Mouse (Mus musculus) Patski (cell line): Measurements from ENCODE around the gene Hist1h2ag. TPM values are rescaled to one million over a fixed set of nuclear protein-coding genes. Genes with fewer than 3 reads are reported as not detected.
A peak's percentile ranks its signal among the peaks of the same experiment; 100 is the strongest.
"Not testable (repeated sequence)": the region's sequence is repeated elsewhere in the genome, so short reads cannot be mapped to it uniquely, and the experiment has no call there.

Experiments used
- ATAC-seq: fragments of 100-300 bp; one replicate; pipeline ENCODE4 v1.8.0; 2021
- CTCF ChIA-PET: fragments of 350-600 bp; sonication (Branson Sonifier 250); formaldehyde crosslinking; loops from one replicate; lab custom pipeline; 2022; ENCODE audit warnings: inconsistent platforms; lab: Charles Lee
- POLR2A ChIA-PET: fragments of 350-600 bp; sonication (Branson Sonifier 250); formaldehyde crosslinking; loops from one replicate; lab custom pipeline; 2022; ENCODE audit warnings: antibody characterized with exemption, inconsistent platforms; lab: Charles Lee
- DNase-seq: peaks from one replicate; pipeline ENCODE4 v3.0.0-alpha.2; 2011; ENCODE audit warnings: low read depth, low spot score
- H3K27me3 ChIP-seq: fragments of 371-371 bp; one replicate; pipeline ENCODE4 v1.5.1; 2021
- CTCF ChIP-seq: fragments of 100-300 bp; IDR thresholded peaks from one replicate; pipeline ENCODE4 v1.5.1; 2021
- in situ Hi-C: fragments of 300-500 bp; cut with MboI; formaldehyde crosslinking; loops from 3 replicates; pipeline ENCODE4 v1.11.1; 2018; ENCODE audit warnings: low pct_unique_long_range_greater_than_20kb, mixed read lengths
- polyA plus RNA-seq: library from polyadenylated mRNA; unstranded; gene quantifications from one replicate; pipeline ENCODE4 v1.2.3, GENCODE M21; 2021

Hist1h2ag gene
- polyA plus RNA-seq, 1 experiment from 2014 or later: not detected

DNA sequence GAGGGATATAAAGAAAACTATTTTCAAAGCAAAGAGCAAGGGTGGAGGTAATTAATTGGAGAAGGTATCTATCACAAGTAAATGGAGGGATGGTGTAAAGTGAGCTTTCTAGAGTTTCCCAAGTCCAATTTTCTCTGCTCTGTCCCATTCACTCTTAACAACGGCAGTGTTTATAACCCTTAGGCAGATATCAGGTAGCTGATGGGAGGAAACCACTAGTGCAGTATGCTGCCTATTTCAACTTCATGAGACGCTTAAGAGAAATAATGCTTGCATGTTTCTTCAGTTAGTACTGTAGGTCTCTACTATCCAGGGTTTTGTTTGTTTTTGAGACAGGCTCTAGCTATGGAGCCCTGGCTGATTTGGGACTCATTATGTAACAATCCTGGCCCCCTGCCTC lies 5.3 kb downstream of the Hist1h2ag start:
- DNase-seq: no peak
- in situ Hi-C loops: loop anchor here (10.0 to 25.0 kb wide), 5 partner anchors 303 to 1707 kb away; partner anchors contain the start of genes Hist1h1t, Hist1h2bb, Hist1h3c and Hist1h4c
- ATAC-seq: no peak
- no peak for TF ChIP-seq CTCF
- POLR2A ChIA-PET: no interaction called here
- CTCF ChIA-PET: interaction anchor here (1.0 kb wide), 1 partner anchor 1387 kb away, joined by 3 read pairs; no protein-coding TSS in a partner anchor
- no peaks in the 10 kb centered on the region for H3K27me3 ChIP-seq

DNA sequence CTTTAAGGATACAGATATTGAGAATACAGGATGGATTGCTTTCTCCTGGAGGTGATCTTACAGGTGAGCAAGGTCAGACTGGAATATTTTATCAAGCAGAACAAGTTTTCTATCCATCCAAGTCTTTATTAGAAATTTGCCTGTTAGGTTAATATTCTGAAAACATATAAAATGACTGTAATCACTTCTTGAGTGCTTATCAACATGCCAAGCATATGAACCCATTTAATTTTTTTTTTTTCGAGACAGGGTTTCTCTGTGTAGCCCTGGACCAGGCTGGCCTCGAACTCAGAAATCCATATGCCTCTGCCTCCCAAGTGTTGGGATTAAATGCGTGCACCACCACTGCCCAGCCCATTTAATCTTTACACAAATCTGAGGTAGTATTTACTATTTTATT lies 5.8 kb downstream of the Hist1h2ag start:
- no peaks in the 10 kb centered on the region for H3K27me3 ChIP-seq
- DNase-seq (no peak), ATAC-seq (no peak)
- ChIA-PET POLR2A (no interaction called here), CTCF (interaction anchor here (1.0 kb wide), 1 partner anchor 1387 kb away, joined by 3 read pairs; no protein-coding TSS in a partner anchor)
- TF ChIP-seq CTCF: no peak
- in situ Hi-C loops: loop anchor here (10.0 to 25.0 kb wide), 5 partner anchors 302 to 1708 kb away; partner anchors contain the start of genes Hist1h1t, Hist1h2bb, Hist1h3c and Hist1h4c

- ChIA-PET POLR2A (no interaction called here), CTCF (interaction anchor here (0.9 kb wide), 1 partner anchor 1365 kb away, joined by 3 read pairs; no protein-coding TSS in a partner anchor)
- in situ Hi-C loops: loop anchor here (10.0 to 25.0 kb wide), 5 partner anchors 302 to 1708 kb away; partner anchors contain the start of genes Hist1h1t, Hist1h2bb, Hist1h3c and Hist1h4c
- no peak for DNase-seq
- H3K27me3 ChIP-seq: no peaks in the 10 kb centered on the region
- TF ChIP-seq CTCF: no peak
- ATAC-seq: peak; percentile 10
Measured at GRCm38 (mm10) chr13:22036149-22036956, 6.4 kb downstream of the Hist1h2ag start.

DNA sequence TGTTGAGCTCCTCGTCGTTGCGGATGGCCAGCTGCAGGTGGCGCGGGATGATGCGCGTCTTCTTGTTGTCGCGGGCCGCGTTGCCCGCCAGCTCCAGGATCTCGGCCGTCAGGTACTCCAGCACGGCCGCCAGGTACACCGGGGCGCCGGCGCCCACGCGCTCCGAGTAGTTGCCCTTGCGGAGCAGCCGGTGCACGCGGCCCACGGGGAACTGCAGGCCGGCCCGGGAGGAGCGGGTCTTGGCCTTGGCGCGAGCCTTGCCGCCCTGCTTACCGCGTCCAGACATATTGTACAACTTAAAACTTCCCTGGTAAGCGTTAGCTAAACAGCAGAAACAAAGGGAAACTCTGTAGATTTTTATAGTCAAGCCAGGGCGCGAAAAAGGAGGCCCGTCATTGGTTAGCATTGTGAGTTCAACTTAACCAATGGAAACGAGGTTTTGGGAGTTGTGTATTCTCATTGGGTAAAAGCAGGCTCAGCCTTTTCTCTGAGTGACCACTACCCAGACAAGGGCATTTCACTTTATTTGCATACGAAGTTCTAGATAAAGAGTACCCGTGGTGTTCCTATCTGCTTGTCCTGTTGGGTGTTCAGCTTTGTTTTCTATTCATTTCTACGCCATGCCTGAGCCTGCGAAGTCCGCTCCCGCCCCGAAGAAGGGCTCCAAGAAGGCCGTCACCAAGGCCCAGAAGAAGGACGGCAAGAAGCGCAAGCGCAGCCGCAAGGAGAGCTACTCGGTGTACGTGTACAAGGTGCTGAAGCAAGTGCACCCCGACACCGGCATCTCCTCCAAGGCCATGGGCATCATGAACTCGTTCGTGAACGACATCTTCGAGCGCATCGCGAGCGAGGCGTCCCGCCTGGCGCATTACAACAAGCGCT lies 7.2 kb downstream of the Hist1h2ag start, which contains the start of the genes Hist1h2ah and Hist1h2bk:
Hist1h2ah (minus strand) TSS at position 302 of the 882 bp plus-strand sequence.
Hist1h2bk (plus strand) TSS at position 604 of the 882 bp plus-strand sequence.
- in situ Hi-C loops: loop anchor here (10.0 to 25.0 kb wide), 5 partner anchors 301 to 1709 kb away; partner anchors contain the start of genes Hist1h1t, Hist1h2bb, Hist1h3c and Hist1h4c
- CTCF ChIA-PET: interaction anchor here (0.9 to 1.4 kb wide), 2 partner anchors 8 to 1366 kb away, joined by 3 to 4 read pairs; no protein-coding TSS in a partner anchor
- peak; percentile 98 for ATAC-seq
- POLR2A ChIA-PET, H3K27me3 ChIP-seq: not testable (repeated sequence)
- peak; percentile 89 for DNase-seq

DNA sequence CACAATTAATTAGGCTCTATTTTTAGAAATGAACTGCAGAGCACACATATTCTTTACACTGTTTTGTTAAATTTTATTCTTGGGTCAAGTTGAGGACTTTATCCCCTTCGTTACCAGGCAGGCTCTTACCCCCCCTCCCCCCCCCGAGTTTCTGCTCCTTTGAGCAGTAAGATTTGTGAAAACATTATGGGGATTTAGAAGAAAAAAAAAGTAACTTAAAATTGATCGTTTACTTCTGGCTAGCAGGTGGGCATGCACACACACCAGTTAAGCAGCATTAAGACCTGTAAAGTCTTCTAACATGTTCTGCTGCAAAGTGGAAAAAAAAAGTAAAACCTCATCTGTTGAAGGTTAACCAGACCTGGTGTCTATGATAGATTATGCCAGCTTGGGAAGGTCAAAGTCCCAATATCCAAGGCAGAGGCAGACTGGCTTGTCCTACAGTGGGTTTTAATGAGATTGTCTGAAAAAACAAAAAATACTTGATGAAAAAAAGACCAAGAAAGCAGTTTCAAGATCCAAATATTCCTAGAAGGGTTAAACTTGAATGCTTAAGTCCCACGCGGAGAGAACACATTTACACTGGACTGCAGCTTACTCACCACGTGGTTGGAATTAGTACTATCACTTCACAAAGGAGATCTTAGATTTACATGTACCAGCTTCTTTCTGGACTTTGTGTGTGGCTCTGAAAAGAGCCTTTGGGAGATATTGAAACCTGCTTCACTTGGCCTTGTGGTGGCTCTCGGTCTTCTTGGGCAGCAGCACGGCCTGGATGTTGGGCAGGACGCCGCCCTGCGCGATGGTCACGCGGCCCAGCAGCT lies 8.1 kb downstream of the Hist1h2ag start:
- no peak for DNase-seq
- no peak for TF ChIP-seq CTCF
- no peaks in the 10 kb centered on the region for H3K27me3 ChIP-seq
- ChIA-PET POLR2A (no interaction called here), CTCF (interaction anchor here (1.4 kb wide), 1 partner anchor 9 kb away, joined by 4 read pairs; no protein-coding TSS in a partner anchor)
- in situ Hi-C loops: loop anchor here (10.0 to 25.0 kb wide), 5 partner anchors 300 to 1710 kb away; partner anchors contain the start of genes Hist1h1t, Hist1h2bb, Hist1h3c and Hist1h4c
- ATAC-seq: peak; percentile 22

GRCm38 (mm10) chr13:22033741-22034442 lies 8.9 kb downstream of the Hist1h2ag start:
- in situ Hi-C loops: loop anchor here (10.0 to 25.0 kb wide), 5 partner anchors 299 to 1711 kb away; partner anchors contain the start of genes Hist1h1t, Hist1h2bb, Hist1h3c and Hist1h4c
- H3K27me3 ChIP-seq: no peaks in the 10 kb centered on the region
- TF ChIP-seq CTCF: no peak
- DNase-seq (no peak), ATAC-seq (no peak)
- CTCF ChIA-PET: interaction anchor here (1.4 kb wide), 1 partner anchor 10 kb away, joined by 4 read pairs; no protein-coding TSS in a partner anchor
- POLR2A ChIA-PET: no interaction called here

GRCm38 (mm10) chr13:22030493-22030892 lies 12.3 kb downstream of the Hist1h2ag start:
- CTCF ChIA-PET: interaction anchor here (0.6 to 1.6 kb wide), 7 partner anchors 9 to 147 kb away, joined by 3 to 5 read pairs (median 3); no protein-coding TSS in a partner anchor
- DNase-seq: no peak
- peak; percentile 43 for TF ChIP-seq CTCF
- POLR2A ChIA-PET: interaction anchor here (0.6 kb wide), 2 partner anchors 12 to 72 kb away, joined by 4 to 5 read pairs; no protein-coding TSS in a partner anchor
- no peak for ATAC-seq
- no peaks in the 10 kb centered on the region for H3K27me3 ChIP-seq
- in situ Hi-C loops: loop anchor here (10.0 to 25.0 kb wide), 5 partner anchors 296 to 1714 kb away; partner anchors contain the start of genes Hist1h1t, Hist1h2bb, Hist1h3c and Hist1h4c

- in situ Hi-C loops: loop anchor here (5.0 to 25.0 kb wide), 7 partner anchors 58 to 1715 kb away; partner anchors contain the start of genes Hist1h1t, Hist1h2bb, Hist1h3c and Hist1h4c
- POLR2A ChIA-PET: interaction anchor here (0.5 to 0.6 kb wide), 3 partner anchors 12 to 72 kb away, joined by 4 to 9 read pairs (median 5); no protein-coding TSS in a partner anchor
- CTCF ChIA-PET: interaction anchor here (0.6 to 2.0 kb wide), 8 partner anchors 8 to 154 kb away, joined by 3 to 5 read pairs (median 4); no protein-coding TSS in a partner anchor
- H3K27me3 ChIP-seq: no peaks in the 10 kb centered on the region
- TF ChIP-seq CTCF: no peak
- DNase-seq (no peak), ATAC-seq (no peak)
Measured at GRCm38 (mm10) chr13:22029928-22030327, 12.8 kb downstream of the Hist1h2ag start.
